Mouse (Mus musculus) mature B cell (primary cell): Measurements from ENCODE around the gene Lin7c.

Source experiments
- in situ Hi-C: fragments of 300-500 bp; cut with MboI; formaldehyde crosslinking; loops from 2 replicates; pipeline ENCODE4 v1.14.3; 2019

Lin7c gene

DNA sequence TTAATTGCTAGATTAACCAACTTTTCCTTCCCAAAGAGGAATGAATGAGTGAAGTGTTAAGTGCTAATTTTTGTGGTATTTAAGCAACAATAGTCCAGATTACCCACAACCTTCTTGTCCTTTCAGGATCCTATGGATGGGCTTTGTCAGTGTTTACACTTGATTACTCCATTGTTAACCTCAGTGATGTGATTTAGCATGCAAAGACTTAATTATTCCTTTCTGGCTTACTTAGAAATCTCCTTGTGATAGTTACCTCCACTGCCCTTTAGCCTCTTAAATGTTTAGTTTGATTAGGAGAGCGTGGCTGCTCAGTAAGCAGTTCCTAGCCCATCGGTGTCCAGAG lies 45.7 kb downstream of the Lin7c start:
- in situ Hi-C loops, result no loop called here

DNA sequence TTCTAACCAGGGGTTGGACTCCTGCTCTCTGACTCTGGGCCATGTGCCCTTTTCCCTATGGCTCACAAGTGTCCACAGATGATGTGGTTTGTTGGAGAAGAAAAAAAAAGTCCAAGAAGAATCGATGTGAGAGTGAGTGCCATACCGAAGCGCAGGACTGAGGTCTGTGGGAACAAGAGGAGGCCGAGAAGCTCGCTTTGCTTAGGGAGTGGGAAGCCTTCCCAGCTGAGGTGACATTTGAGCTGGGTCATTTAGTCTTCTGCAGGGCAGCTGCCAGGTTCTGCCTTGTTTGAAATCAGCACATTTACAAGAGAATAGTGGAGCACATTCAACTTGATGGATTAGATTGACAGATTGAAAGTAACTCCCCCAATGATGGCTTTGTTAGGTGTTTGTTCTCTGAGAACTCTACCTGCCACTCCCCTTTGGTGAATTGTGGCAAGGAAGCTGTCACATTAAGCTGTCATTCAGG lies 51.4 kb downstream of the Lin7c start:
- in situ Hi-C loops, result no loop called here

DNA sequence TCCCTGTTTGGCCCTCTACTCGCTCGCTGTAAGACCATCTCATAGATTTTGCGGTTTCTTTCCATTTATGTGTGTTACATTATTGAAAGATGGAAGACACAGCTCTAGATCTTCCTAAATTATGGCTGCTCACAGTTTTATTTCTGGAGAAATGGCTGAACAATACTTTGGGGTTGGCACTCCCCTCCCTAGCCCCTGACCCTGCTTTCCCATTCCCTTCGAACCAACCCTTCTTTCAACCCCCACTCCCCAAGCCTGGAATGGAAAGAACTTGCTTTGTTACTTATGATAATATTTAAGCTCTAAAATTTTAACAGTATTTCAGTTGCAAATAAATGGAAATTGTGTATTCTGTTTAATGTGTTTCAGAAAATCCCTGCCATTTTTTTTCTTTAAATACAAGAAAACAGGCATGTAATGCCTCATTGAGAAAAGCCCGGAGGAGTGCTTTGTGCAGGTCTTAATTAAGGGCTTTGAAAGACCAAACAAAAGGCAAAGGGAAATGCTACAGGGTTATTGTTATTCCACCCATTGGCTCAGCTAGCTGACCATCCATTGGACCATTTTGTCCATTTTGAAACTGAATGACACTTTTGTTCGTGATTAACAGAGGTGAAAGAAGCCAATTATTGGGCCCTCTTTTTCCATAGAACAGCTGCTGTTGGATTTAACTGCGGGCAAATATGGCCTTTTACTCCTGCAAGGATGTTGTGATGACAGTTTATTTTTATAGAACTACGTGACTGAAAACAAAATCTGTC lies 52.3 kb downstream of the Lin7c start:
- in situ Hi-C loops, result no loop called here

DNA sequence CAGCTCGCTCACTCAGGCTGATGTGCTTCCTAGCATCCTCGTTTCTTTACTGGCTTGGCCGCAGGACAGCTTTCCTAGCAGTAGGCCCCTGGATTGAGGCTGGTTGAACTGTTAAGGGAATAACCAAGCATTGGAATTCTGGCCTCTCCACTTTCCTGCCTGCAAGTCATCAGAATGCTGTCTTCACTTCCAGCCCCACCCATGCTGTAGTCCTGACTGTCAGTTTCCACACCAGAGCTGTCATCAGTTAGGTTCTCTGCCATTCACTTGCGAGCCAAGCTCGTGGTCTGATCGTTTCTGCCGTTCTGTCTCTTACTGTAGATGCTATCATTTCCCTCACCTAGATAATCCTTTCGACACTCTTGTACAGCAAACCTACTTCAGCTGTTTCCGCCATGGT lies 54.3 kb downstream of the Lin7c start:
- in situ Hi-C loops, result no loop called here

DNA sequence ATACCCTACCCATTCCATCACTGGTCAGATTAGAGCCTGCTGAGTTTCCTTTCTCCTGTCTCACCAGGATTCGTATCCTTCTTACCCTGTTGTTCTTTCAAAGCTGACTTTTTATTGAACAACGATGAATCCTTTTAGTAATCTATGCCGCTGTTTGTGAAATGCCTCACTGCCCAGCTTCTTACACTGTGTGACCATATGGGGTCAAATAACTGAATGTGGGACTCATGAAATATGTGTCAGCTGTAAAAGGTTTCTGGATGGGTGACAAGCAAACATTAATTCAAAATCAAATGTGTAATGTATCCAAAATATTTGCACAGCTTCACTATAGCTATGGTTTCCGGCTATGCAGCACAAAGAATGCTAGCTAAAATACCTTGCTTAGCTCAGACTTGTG lies 54.9 kb downstream of the Lin7c start:
- in situ Hi-C loops, result no loop called here

DNA sequence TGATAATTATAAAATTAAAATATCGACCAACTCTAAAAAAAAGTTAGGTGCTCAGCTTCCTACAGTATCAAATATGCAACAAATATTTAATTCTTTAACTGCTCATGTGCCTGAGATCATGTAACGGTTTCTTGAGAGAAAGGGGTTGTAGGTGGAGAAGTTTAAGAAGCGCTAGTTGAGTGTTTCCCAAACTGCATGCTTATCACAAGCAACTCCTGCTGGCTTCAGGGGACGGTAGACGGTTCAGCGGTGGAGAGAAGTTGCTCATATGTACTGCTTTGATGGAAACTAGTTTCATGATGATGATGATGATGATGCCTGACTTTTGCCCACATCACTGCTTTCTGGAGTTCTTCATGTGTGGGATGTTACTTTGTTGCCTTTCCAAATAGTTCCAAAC lies 55.8 kb downstream of the Lin7c start:
- in situ Hi-C loops, result no loop called here

DNA sequence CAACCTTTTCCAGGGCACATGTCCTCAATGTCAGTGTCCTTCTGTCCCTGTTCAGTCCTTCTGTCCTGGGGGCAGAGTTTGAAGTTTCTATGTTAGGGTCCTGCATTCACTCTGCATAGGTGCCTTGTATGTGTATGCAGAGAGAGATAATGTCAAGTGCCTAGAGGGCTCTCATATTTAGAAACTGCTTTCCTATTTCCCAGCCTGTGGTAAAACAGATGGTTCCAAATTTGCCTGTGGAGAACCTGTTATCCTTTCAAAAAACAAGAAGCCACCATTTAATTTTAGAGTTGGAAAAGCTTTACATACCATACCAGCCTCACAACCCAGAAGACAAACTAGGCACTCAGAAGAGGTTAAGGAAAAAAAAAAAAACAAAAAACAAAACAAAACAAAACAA lies 58.9 kb downstream of the Lin7c start:
- in situ Hi-C loops, result no loop called here

DNA sequence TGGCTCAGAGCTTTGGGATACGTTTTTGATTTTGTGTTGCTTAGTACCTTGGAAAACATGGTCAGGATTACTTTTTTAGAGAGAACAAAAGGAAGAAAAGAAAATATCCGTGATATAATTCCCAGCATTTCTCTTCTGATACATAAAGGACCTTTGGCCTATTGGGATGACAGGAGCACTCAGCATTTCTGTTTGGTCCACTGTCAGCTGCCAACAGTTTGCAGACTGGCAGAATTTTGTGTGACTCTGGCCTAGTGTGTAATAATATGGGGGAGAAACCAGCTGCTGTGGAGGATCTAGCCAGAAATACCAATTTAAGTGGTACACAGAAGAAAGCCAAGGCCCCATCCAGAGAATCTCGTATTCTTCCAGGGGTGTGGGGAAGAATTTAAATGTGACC lies 59.7 kb downstream of the Lin7c start:
- in situ Hi-C loops, result no loop called here
